Mouse (Mus musculus) megakaryocyte, adult 5-6 weeks (primary cell): ENCODE data around the gene Tcf7. TPM values are rescaled to one million over a fixed set of nuclear protein-coding genes. Genes with fewer than 3 reads are reported as not detected.
"Not testable (repeated sequence)": the region's sequence is repeated elsewhere in the genome, so short reads cannot be mapped to it uniquely, and the experiment has no call there.

Source experiments
- ATAC-seq: 2 replicates; pipeline ENCODE4 v1.8.0; 2016; ENCODE audit warnings: mild to moderate bottlenecking, inconsistent platforms; ENCODE audit not compliant: poor library complexity, severe bottlenecking
- total RNA-seq, 2 experiments: library from RNA; stranded (forward) in 1 of 2; stranded (reverse) in 1 of 2; fragments of 153-499, 151-499 nt in 1 of 2; fragments of 221-1000, 200-1000 nt in 1 of 2; gene quantifications; 2 replicates each; pipeline versions ENCODE4 v1.2.3 to v1.2.4; 2015 to 2017

Gene Tcf7
- total RNA-seq, 2 experiments from 2014 or later, result 1.2 to 6.9 TPM

DNA sequence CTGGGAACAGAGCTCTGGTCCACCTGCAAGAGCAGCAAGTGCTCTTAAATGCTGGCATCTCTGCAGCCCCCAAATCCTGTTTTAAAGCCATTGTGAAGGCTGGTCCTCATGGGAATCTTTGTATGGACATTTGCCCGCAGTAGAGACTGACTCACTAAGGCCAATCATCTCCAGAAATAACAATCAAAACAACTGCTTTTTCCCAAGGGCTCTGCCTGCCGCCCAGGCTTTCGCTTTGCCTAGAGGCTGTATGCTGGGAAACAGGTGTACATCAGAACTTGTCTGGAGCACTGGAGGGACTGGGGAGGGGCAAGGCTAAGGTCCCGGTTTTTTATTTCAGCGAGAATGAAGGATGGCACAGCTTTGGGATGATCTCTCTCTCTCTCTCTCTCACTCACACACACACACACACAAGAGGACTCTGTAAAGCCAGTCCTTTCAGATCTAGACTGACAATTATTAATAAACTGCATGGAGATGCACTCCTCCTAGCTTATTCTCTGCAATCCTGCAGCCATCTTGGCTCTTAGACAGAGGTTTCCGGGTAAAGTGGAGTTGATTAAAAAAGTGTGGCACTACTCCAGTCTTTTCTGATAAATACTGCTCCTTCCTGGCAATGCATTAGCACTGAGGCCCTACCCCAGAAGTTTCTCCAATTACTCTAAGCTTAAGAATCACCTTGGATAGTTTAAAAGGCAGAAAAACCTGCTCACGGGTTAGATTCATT is 53.9 kb downstream of the Tcf7 start:
- no peak for ATAC-seq

DNA sequence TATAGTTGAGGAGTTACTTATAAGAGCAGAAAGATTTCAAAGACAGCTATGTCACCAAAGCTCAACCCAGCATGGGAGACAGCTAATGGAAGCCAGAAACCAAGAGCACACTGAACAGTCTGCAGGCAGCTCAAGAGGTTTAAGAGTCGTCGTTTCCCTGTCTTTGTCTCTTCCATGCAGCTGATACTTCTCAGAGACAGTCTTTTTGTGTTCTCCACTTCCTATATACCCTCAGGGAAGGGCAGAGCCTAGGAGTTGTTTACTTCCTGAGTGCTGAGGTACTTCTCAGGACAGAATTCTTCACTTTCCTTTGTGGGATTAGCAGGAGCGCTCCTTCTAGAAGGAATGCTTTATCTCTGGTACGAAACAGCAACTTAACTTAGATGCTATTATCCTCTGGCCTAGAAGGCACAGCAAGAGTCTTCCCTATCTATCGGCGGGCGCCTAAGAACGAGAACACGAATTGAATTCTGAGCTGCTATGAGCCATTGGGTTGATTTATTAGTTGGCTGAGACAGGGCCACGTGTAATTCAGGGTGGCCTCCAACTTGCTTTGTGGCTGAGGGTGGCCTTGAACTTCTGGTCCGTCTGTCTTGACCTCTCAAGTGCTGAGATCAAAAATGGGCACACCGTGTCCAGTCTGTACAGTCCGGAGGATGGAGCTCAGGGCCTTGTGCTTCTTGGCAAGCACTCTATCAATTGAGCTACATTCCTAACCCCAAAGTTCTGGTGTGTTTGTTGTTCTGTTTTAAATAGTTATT is 55.2 kb downstream of the Tcf7 start:
- no peak for ATAC-seq

DNA sequence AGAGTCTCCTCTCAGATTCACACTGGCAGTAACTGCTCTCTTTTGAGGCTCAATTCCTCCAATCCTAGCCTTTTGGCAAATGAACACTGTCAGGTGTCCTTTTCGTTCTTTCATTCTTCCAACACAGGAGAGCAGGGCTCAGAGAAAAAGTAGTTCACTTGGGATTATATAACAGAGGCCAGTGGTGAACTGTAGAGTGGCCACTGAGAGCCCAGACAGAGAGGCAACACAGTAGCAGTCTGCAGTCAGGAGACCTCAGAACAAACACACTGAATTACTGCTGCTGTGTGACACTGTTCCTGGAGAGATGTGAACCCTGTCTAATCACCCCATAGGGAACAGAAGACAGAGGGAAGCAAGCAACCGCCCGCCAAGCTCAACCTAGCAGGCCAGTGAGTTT is 55.8 kb downstream of the Tcf7 start:
- no peak for ATAC-seq

DNA sequence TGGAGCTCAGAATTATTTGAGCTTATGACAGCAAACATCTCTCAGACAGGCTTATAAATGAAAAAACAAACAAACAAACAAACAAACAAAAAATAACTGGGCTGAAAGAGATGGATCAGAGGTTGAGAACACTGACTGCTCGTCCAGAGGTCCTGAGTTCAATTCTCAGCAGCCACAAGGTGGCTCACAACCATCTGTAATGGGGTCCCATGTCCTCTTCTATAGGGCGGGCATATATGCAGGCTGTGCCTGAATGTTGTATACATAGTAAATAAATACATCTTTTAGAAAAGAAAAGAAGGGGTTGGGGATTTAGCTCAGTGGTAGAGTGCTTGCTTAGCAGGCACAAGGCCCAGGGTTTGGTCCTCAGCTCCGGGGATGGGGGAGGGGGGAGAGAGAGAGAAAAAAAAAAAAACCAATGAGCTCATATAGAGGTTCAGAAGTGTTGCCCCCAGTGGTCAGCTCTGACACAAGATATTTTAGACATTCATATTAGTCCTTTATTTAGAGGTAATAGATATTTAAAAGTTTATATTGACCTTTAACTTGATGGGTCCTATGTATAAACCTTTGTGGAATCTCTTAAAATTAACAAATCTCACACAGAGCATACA is 56.7 kb downstream of the Tcf7 start:
- ATAC-seq, result no peak

DNA sequence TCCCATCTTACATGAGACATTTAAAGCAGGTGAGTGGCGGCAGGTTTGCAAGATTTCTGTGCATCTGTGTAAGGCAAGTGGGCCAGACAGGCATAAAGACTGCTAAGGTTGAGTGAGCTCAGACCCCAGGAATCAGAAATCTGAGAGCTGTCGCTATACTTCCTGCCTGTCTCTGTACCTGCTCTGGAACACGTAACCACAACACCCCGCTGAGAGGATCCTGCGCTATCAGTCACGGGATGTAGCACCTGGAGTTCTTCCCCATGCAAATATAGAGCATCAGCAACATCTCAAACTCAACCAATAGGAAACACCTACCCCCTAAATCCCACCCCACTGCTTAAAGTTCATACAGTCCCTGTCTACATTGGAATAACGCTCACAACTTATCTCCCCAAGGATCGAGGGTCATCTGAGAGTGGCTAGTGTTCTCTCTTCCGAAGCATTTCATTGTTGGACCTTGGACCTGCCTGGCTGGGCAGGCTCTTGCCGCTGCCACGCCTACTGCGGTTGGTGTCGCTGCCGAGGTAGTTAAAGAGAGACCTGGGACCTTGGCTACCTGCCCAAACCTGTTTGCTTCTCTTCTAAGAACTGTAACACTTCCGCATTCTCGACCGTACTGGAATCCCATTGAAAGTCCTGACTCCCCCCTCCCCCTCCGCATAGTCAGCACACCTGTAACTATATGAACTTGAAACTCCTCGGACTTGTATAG is 58.7 kb downstream of the Tcf7 start:
- peak; percentile 80 for ATAC-seq

DNA sequence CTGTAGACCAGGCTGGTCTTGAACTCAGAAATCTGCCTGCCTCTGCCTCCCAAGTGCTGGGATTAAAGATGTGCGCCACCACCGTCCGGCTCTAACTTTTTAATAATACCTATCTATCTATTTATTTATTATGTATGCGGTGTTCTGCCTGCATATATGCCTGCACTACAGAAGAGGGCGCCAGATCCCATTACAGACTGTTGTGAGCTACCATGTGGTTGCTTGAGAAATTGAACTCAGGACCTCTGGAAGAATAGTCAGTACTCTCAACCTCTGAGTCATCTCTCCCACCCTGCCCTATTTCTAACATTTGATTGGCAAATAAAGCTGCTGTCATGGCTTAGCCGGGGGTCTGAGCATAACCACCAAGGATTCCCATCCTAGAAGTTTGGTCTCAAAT is 59.9 kb downstream of the Tcf7 start:
- 0 out of 2 replicates have a peak, but pooled peaks have one; percentile 33 for ATAC-seq

DNA sequence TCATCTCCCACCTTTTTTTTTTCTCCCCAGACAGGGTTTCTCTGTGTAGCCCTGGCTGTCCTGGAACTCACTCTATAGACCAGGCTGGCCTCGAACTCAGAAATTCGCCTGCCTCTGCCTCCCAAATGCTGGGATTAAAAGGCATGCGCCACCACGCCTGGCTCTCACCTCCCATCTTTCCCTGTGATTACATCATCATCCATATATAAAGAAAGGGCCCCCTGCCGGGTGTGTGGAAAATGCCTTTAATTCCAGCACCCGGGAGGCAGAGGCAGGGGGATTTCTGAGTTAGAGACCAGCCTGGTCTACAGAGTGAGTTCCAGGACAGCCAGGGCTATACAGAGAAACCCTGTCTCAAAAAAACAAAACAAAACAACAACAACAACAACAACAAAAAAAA is 60.9 kb downstream of the Tcf7 start:
- not testable (repeated sequence) for ATAC-seq

DNA sequence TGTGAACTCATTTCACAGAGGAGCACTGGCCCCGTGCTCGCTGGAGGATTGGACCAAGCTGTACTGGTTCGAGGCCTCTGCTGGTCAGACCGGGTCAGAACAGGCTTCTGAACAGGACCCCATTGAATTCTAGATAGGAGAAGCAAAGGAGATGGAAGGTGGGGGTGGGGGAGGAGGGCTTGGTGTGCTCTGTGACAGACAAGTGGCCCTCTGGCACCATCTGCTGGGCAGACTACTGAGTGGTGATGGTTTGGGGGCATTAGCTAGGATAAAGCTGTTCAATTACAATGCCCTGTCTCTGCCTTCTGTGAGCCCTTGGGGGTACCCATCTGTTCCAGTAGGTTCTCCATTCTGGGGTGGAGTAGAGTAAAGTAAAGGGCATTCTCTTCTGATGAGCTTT is 62.5 kb downstream of the Tcf7 start:
- peak; percentile 71 for ATAC-seq

DNA sequence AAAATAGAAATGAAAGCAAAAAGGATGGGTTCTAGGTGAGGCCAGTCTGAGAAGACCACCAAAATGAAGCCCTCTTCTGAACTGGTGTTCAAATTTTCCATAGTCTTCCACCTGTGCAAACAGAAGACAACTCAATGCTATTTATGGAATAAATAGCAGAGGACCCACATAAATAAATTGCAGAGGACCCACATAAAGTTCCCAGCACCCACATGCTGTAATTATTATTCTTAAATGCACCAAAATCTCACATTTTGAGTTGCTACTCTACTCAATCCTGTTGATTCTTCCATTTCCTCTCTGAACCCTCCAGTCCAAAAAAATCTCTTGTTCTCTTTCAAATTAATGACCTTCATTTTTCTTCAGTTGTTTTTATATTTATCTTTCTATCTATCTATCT is 68.9 kb downstream of the Tcf7 start, which contains the start of gene Olfr1371:
Gene Olfr1371 (minus strand): TSS at position 101 of the 400 bp plus-strand sequence.
- ATAC-seq, result no peak

Other genes starting within 250 kb of the Tcf7 start
- gene Ppp2ca, start 184.3 kb downstream of the Tcf7 start, total RNA-seq (2015), result 68.5 and 70.6 TPM in 2 replicates
- gene Ppp2ca, start 184.3 kb downstream of the Tcf7 start, total RNA-seq (2017), result 72.5 and 75.7 TPM in 2 replicates
- gene Olfr1373, start 137.5 kb downstream of the Tcf7 start, total RNA-seq (2015), result not detected in 2 replicates
- 0.15 TPM in 1 of 2 replicates, not detected in the other for gene Olfr1373, start 137.5 kb downstream of the Tcf7 start, total RNA-seq (2017)
- not detected in 2 replicates for gene Olfr1371, start 69.0 kb downstream of the Tcf7 start, total RNA-seq (2015)
- not detected in 2 replicates for gene Olfr1371, start 69.0 kb downstream of the Tcf7 start, total RNA-seq (2017)
- 129 and 145 TPM in 2 replicates for gene Skp1a, start 51.0 kb downstream of the Tcf7 start, total RNA-seq (2015)
- gene Skp1a, start 51.0 kb downstream of the Tcf7 start, total RNA-seq (2017), result 127 and 133 TPM in 2 replicates
- gene Vdac1, start 77.8 kb upstream of the Tcf7 start, total RNA-seq (2015), result 71.2 and 74.6 TPM in 2 replicates
- gene Vdac1, start 77.8 kb upstream of the Tcf7 start, total RNA-seq (2017), result 116 and 128 TPM in 2 replicates
- 131 and 132 TPM in 2 replicates for gene 9530068E07Rik, start 113.4 kb upstream of the Tcf7 start, total RNA-seq (2015)
- 74.8 and 90.7 TPM in 2 replicates for gene 9530068E07Rik, start 113.4 kb upstream of the Tcf7 start, total RNA-seq (2017)